Comparison of ENCODE assay signal across 8 mouse cellular contexts in the genomic region with DNA sequence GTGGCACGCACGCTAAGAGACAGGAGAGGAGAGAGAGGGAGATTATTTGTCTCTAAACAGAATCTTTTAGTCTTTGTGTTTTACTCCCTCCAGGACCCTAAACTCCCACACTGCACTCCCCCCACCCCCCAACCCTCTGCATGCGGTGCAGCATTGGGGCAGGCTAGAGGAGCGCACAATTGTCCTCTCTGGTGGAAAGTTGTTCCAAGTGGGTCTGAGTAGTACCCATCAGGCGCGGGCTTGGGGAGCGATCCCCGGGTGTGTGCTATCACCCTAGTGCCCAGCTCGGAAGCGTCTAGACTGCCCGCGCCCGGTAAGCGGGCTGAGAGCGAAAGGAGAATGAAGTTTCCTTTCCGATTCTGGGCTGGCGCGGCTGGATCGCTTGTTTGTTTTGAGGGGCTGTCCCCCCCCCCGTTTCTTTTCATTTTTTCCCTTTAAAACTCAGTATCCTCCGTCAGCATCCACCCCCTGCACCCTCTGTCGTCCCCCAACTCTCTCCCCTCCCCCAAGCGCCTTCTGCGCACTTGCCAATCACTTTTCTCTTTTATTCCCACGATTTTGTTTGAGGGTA. TPM values are rescaled to one million over a fixed set of nuclear protein-coding genes. Genes with fewer than 3 reads are reported as not detected.
DNase-seq lines count a peak whose midpoint lies in the region; ATAC-seq lines count a peak whose summit lies in the region.

No protein-coding gene starts in this region.

- 0% methylated on average over 25 of the region's 25 CpGs for WGBS in heart, embryonic 12.5 days

- peak; percentile 42; the same call in 1 of the 2 replicates for ATAC-seq in heart, embryonic 12.5 days (ENCODE audit: insufficient number of reproducible peaks, low FRiP score)
- ATAC-seq in megakaryocyte progenitor cell, adult 5-6 weeks (replicated peaks; ENCODE audit: poor library complexity), result 0 out of 2 replicates have a peak, but pooled peaks have one; percentile 2

- peak overlapping the region; percentile 96 for H3K27ac ChIP-seq in heart, embryonic 12.5 days (ENCODE audit: poor library complexity, severe bottlenecking)

- H3K4me2 ChIP-seq in heart, embryonic 12.5 days, result peak overlapping the region; percentile 77

- peak overlapping the region; percentile 93 for H3K9ac ChIP-seq in heart, embryonic 12.5 days

- H3K4me1 ChIP-seq in heart, embryonic 12.5 days (replicated peaks), result peaks cover 49% of the 10 kb centered on the region

- H3K36me3 ChIP-seq in heart, embryonic 12.5 days, result no peaks in the 10 kb centered on the region
- no peaks in the 10 kb centered on the region; the same call in 1 of the 2 replicates for H3K36me3 ChIP-seq in splenic B cell, adult 2 months (ENCODE audit: control insufficient read depth, insufficient read depth, low read length, poor library complexity, severe bottlenecking)

- DNase-seq in right cerebral cortex, postnatal 25 days, result peak; percentile 61
- no peak for DNase-seq in right cerebral cortex, postnatal 36 days (ENCODE audit: low spot score in 2 of 2)
- DNase-seq in embryo, embryonic 10.5 days (ENCODE audit: low spot score), result peak; percentile 75
- peak; percentile 59 for DNase-seq in kidney, postnatal 14 days
- peak; percentile 42 for DNase-seq in splenic B cell, adult 2 months (ENCODE audit: low read depth, low spot score)
- no peak for DNase-seq in left cerebral cortex, adult 8-10 months (ENCODE audit: low spot score in 2 of 2)

- no peaks in the 10 kb centered on the region for H3K27me3 ChIP-seq in heart, embryonic 12.5 days (replicated peaks)
- no peaks in the 10 kb centered on the region for H3K27me3 ChIP-seq in splenic B cell, adult 2 months (ENCODE audit: control insufficient read depth, insufficient read depth, low read length, poor library complexity, severe bottlenecking)

- no peaks in the 10 kb centered on the region for H3K9me3 ChIP-seq in heart, embryonic 12.5 days (replicated peaks)

- peak overlapping the region; percentile 73 for H3K4me3 ChIP-seq in heart, embryonic 12.5 days

RNA-seq across cellular contexts. Expression of a gene that starts 8.6 kb away (rescaled TPM):
- polyA plus RNA-seq in heart, embryonic 12.5 days (2016; fragmentation: Nextera tagmentation; extraction: Ambion mirVana), result 28.0 and 29.6 TPM in 2 replicates
- total RNA-seq in megakaryocyte progenitor cell, adult 5-6 weeks (2015), result 188 and 189 TPM in 2 replicates
- 138 and 151 TPM in 2 replicates for total RNA-seq in megakaryocyte progenitor cell, adult 5-6 weeks (2017)
- total RNA-seq in left cerebral cortex, adult 8-10 months (2022), result 100 to 1,000 TPM; 162 to 184 (median 166) TPM

Comparison
In these comparisons a context has a peak if more than half of its experiments do, and no peak if none do; other contexts are left out.
1. DNase-seq: peak in right cerebral cortex, postnatal 25 days (single experiment), embryo, embryonic 10.5 days (single experiment), kidney, postnatal 14 days (single experiment) and splenic B cell, adult 2 months (single experiment); none in right cerebral cortex, postnatal 36 days (0 of 2) and left cerebral cortex, adult 8-10 months (0 of 2).